Mouse (Mus musculus): ENCODE measurements around the gene Rundc3a.
"Not testable (repeated sequence)": the region's sequence is repeated elsewhere in the genome, so short reads cannot be mapped to it uniquely, and the experiment has no call there.

The Rundc3a gene

GRCm38 (mm10) chr11:102368347-102368746 is 24.9 kb upstream of the Rundc3a start:
- no peak for DNase-seq (ENCODE audit: low spot score)

DNA sequence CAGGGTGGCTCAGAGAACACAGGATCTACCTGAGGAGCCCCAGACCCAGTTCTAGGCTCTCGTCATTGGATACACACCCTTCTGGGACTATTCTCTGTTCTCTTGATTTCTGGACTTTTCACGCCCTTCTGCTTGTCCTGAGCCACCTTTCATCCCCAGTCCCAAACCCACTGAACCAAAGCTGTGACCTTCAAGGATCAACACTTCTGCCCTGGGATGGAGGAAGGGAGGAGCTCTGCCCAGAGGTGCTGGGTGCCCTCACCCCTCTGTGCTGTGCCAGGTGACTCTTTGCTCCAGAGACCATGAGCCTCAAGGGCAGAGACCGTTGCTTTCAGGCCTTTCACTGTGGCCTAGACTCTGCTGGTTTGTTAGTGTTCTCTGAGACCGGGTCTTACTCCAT is 23.9 kb upstream of the Rundc3a start:
- no peak for DNase-seq (ENCODE audit: low spot score)

- no peak for DNase-seq (ENCODE audit: low spot score)
Observed at GRCm38 (mm10) chr11:102370285-102370684, 22.9 kb upstream of the Rundc3a start.

DNA sequence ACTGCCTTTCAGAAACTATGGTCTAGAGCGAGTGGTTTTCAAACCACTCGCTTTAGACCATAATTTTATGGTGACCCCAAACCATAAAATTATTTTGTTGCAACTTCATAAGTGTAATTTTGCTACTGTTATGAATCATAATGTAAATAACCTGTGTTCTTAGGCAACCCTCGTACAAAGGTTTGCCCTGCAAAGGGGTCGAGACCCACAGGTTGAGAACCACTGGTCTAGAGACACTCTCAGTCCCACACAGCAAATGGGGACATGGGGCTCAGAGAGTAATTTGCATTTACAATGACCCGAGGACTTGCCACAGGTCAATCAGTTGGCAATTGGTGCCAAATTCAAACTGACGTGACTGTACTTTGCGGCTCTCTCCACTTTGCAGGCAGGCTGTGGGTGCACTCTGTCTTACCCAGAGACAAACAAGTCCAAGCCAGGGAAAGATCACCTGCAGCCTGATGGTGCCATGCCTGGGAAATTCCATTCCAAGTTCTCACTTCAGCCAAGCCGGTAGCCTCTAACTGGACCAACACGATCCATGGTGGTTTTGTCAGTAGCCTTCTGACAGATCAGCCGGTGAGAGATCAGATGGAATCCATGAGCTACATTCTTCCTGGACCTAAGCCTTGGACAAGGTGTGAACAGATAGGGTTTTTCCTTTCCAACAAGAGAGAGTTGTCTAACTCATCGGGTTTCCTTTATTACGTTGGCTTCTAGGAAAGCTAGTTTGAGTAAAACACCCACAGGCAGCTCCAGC is 21.1 kb upstream of the Rundc3a start:
- no peak for DNase-seq (ENCODE audit: low spot score)

DNA sequence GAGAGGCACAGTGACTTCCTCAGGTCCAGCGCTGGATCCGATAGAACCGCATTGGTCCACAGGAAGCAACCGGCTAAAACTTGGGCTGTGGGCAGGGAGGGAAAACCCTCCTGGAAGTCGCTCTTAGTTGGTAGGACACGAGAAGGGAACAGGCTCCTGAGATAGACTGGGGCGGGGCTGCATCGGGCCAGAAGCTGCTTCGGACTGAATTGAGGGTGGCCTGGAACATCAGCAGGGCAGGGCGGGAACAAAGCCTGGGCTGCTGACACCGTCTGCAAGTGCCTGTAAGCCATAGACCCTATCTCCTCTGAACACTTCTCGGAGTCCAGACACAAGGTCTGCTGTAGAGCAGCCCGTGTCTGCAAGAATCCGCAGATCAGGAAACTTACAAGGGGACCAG is 20.3 kb upstream of the Rundc3a start:
- DNase-seq (ENCODE audit: low spot score) = no peak

GRCm38 (mm10) chr11:102373646-102374045 is 19.6 kb upstream of the Rundc3a start:
- DNase-seq (ENCODE audit: low spot score) = no peak

DNA sequence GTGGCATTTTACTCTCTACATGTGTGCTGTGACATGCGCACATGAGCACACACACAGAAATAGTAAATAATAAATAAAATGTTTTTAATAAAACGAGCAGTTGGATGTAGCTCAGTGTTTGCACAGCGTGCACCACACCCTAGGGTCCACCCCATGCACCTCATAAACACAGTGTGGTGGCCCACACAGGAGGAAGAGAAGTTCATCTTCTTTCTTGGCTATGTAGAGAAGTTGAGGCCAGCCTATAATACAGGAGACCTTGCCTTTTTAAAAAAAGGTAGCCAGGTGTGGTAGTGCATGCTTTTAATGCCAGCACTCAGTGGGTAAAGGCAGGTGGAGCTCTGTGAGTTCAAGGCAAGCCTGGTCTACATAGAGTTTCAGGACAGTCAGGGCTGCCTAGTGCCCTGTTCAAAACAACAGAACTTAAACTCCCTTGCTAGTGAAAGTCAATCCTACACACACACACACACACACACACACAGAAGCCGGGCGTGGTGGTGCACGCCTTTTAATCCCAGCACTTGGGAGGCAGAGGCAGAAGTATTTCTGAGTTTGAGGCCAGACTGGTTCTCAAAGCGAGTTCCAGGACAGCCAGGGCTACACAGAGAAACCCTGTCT is 19.0 kb upstream of the Rundc3a start:
- DNase-seq (ENCODE audit: low spot score) = no peak

GRCm38 (mm10) chr11:102375196-102376173 is 17.7 kb upstream of the Rundc3a start:
- DNase-seq (ENCODE audit: low spot score) = no peak

- DNase-seq (ENCODE audit: low spot score) = no peak
Observed at GRCm38 (mm10) chr11:102376196-102376835, 16.9 kb upstream of the Rundc3a start.

DNA sequence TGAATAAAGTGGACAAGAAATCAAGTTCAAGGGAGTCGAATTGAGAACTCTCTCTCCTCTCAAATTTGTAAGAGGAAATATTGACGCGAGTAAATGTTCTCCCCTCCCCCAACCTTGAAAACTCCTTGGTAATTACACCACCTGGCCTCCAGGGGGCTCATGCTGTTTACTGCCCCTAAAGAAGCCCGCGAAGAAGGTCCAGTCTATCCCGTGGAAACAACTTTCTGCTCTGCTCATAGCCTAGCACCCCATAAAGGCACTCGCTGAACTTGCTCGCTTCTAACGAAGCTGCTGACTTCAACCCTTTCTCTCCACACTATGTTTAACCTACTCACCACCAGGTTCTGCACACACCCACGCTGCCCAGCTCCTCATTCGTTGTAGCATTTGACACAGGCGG is 16.0 kb upstream of the Rundc3a start:
- DNase-seq (ENCODE audit: low spot score) = no peak

DNA sequence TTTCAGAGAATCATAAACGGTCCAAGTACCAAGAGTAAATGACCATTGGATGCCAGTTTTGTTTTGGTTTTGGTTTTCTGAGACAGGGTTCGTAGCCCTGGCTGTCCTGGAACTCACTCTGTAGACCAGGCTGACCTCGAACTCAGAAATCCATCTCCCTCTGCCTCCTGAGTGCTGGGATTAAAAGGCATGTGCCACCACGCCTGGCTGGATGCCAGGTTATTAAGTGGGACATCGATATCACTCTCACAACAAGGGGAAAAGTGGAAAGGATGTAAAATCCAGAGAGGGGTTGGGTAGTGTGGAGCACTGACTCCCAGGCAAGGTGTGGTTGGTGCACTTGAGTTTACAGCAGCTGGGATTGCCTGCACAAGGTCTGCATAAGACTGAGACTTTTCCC is 13.1 kb upstream of the Rundc3a start:
- DNase-seq (ENCODE audit: low spot score) = no peak

- DNase-seq (ENCODE audit: low spot score) = no peak
Observed at GRCm38 (mm10) chr11:102381341-102382100, 11.7 kb upstream of the Rundc3a start.

DNA sequence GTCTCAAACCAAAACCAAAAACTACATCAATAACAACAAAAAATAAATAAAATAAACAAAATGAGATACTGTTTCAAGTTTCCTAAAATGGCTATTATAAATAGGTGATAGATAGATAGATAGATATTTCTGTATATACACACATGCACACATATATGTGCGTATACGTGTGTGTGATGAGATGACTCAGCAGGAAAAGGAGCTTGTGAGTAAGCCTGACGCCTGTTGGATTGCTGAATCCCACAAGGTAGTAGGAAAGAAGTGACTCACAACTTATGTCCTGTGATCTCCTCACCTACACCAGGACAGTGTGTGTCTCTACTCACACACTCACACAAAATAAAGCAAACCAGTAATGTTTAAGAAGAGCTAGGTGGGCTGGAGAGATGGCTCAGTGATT is 10.4 kb upstream of the Rundc3a start:
- DNase-seq (ENCODE audit: low spot score) = no peak

GRCm38 (mm10) chr11:102383365-102384136 is 9.7 kb upstream of the Rundc3a start:
- DNase-seq (ENCODE audit: low spot score) = no peak

DNA sequence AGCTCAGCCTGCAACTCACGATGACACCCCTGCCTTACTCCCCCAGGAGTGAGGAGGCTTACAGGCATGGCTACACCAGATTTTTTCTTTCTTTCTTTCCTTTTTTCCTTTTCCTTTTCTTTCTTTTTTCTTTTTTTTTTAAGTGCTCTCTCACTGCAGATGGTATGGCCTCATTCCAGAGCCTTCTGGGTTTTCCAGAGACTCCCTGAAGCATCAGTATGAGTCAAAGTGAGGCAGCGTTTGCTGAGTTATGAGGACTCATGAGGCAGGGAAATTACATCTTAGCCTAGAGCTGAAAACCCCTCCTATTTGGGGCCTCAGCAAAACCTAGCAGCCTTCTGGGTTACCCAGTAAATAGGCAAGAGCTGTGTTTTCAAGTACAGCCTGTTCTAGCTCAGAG is 8.8 kb upstream of the Rundc3a start:
- no peak for DNase-seq (ENCODE audit: low spot score)

DNA sequence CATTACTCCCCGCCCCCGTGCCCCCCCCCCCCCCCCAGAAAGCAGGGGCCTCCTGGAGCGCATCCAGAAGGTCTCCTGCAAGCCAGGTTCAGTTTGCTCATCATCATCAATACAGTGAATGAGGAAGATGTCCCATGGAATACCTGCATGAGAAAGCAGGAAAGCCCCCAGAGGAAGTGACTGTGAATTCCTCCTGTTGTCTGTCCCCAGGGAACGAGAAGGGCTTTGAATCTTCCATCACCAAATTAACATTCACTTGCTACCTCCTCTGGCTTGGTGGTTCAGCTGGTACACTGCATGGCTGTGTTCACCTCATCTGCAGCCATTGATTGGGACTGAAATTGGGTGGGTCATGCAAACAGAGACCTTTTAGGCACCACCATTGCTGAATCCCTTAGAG is 8.1 kb upstream of the Rundc3a start:
- DNase-seq (ENCODE audit: low spot score) = no peak

DNA sequence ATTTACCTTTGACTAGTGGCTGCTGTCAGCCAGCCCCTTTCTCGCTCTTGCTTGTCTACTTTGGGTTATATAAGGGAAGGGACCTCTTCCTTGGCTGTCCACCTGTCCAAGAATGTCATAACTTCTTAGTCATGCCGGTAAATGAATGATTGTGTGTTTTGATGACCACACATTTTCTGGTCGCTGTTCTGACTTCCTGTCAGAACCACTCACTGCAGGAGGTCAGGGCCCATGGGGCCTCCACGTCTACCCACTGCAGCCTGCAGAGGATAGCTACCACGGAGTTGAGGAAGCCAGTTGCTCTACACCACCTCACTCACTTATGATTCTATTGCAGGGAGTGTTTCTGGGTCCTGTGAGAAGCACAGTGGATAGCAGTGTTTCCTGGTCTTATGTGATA is 7.1 kb upstream of the Rundc3a start:
- DNase-seq (ENCODE audit: low spot score) = no peak

DNA sequence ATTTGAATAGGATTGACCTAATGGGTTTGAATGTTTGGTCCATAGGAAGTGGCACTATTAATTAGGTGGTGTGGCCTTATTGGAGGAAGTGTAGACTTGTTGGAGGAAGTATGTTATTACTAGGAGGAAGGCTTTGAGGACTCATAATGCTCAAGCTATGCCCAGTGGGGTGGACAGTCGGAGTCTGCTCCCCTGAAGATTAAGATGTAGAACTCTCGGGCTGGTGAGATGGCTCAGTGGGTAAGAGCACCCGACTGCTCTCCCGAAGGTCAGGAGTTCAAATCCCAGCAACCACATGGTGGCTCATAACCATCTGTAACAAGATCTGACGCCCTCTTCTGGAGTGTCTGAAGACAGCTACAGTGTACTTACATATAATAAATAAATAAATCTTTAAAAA is 3.8 kb upstream of the Rundc3a start:
- DNase-seq (ENCODE audit: low spot score) = not testable (repeated sequence)

DNA sequence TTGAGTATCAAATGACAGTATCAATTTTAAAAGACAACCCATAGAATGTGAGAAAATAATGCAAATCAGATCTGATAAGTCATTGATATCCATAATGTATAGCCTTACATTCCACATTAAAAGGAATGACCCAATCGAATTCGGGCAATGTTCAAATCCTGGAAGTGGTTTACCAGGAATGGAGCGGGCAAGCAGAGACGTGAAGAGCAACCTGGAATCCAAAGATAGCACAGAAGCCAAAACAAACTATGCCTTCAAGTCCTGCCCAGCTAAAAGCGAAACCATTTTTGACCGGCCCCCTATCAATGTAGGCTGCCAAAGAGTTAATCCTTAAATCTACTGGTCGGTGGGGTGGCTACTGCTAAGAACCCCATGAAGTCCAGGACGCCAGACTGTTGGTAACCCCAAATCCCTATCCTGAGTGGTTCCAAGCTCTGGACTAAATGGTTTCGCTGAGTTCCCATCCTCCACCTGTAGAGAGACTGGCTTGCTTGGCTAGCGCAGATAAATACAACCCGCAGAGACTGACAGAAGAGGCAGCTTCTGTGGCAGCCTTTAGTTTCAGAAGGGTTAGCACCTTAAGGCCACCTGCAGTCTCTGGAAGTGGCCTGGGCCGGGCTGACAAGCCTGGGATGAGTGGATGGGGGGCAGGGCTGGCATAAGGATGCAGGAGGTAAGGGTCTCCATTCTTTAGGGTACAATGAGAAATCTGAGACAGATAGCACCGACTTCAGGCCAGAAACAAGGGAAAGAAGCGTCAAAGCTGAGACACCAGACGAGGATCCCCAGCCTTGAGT is 564 bp upstream of the Rundc3a start:
- DNase-seq (ENCODE audit: low spot score) = no peak
